Mouse (Mus musculus) olfactory bulb, adult 2 months (tissue): ENCODE measurements around the gene Rps6ka5. TPM values are rescaled to one million over a fixed set of nuclear protein-coding genes. Genes with fewer than 3 reads are reported as not detected.

Experiments
- H3K27ac ChIP-seq: fragments of 200-500 bp; 2 replicates; pipeline ENCODE4 v1.5.1; 2012; ENCODE audit warnings: low read depth, low read length; ENCODE audit not compliant: insufficient read depth
- H3K4me1 ChIP-seq: fragments of 200-500 bp; 2 replicates; pipeline ENCODE4 v1.6.1; 2012; ENCODE audit warnings: low read length; ENCODE audit not compliant: control insufficient read depth, insufficient read depth
- H3K4me3 ChIP-seq: fragments of 200-500 bp; 2 replicates; pipeline ENCODE4 v1.5.1; 2012; ENCODE audit warnings: mild to moderate bottlenecking, low read depth, low read length, moderate library complexity; ENCODE audit not compliant: insufficient read depth
- CTCF ChIP-seq: fragments of 200-500 bp; IDR thresholded peaks from 2 replicates; pipeline ENCODE4 v1.5.1; 2012; ENCODE audit warnings: low read depth, mild to moderate bottlenecking, low read length, moderate library complexity; ENCODE audit not compliant: insufficient read depth
- POLR2A ChIP-seq: fragments of 200-500 bp; IDR thresholded peaks from 2 replicates; pipeline ENCODE4 v1.6.1; 2012; ENCODE audit warnings: mild to moderate bottlenecking, low read depth, low read length, moderate library complexity; ENCODE audit not compliant: insufficient read depth
- WGBS: fragments of 180-500 bp; shearing (Covaris S2); methylation state at CpG from one replicate; pipeline ENCODE4 v1.1.7; 2018; 5-methylcytosine and 5-hydroxymethylcytosine counted together
- polyA plus RNA-seq: library from polyadenylated mRNA; stranded (reverse); fragments of >200 nt; gene quantifications from 2 replicates; pipeline ENCODE4 v1.2.4, GENCODE M21; 2012; ENCODE audit warnings: low replicate concordance; ENCODE audit not compliant: missing spikeins, insufficient read depth, insufficient read length

Rps6ka5 gene
- polyA plus RNA-seq, 1 experiment: not detected

- 82% methylated on average over 3 of the region's 3 CpGs for WGBS
- H3K4me3 ChIP-seq: no peak overlapping the region
- TF ChIP-seq POLR2A (no peak), CTCF (no peak)
- H3K27ac ChIP-seq: no peak overlapping the region
- H3K4me1 ChIP-seq: no peaks in the 10 kb centered on the region
These were observed 121.2 kb downstream of the Rps6ka5 start for GRCm38 (mm10) chr12:100605596-100605995.

DNA sequence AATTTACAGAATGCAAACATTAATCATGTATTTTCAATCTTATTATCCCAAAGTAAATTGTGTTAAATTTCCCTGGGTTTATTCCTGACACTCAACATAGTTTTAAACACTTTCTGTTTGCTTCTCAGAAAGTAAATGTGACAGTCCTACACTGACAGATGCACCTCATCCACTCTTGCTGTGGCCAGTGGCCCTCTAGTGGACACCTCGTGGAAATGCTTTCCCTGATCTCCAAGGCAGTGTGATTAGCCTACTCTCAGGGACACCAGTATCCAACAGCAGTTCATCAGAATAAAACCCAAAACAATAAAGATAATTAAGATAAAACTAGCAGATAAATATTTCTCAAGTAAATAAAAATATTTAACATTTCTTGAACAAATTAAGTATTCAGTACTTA, 122.2 kb downstream of the Rps6ka5 start:
- TF ChIP-seq CTCF: no peak
- TF ChIP-seq POLR2A: no peak
- WGBS: 0% methylated on average over 1 of the region's 1 CpGs
- H3K4me3 ChIP-seq: no peak overlapping the region

GRCm38 (mm10) chr12:100594700-100595099, 132.1 kb downstream of the Rps6ka5 start:
- no peak overlapping the region for H3K27ac ChIP-seq
- H3K4me1 ChIP-seq: no peaks in the 10 kb centered on the region
- 93% methylated on average over 3 of the region's 3 CpGs for WGBS
- H3K4me3 ChIP-seq: no peak overlapping the region
- TF ChIP-seq CTCF: no peak
- TF ChIP-seq POLR2A: no peak

More for the DNA sequence above, 122.2 kb downstream of the Rps6ka5 start:
- no peak overlapping the region for H3K27ac ChIP-seq
- no peaks in the 10 kb centered on the region for H3K4me1 ChIP-seq

GRCm38 (mm10) chr12:100586601-100587000, 140.2 kb downstream of the Rps6ka5 start:
- no peak for TF ChIP-seq POLR2A
- no peak for TF ChIP-seq CTCF
- Histone ChIP-seq H3K4me1 (no peaks in the 10 kb centered on the region), H3K27ac (no peak overlapping the region), H3K4me3 (no peak overlapping the region)
- WGBS: 89% methylated on average over 2 of the region's 2 CpGs

- WGBS: 91% methylated on average over 2 of the region's 2 CpGs
- TF ChIP-seq POLR2A (no peak), CTCF (no peak)
These were observed 147.6 kb downstream of the Rps6ka5 start for GRCm38 (mm10) chr12:100579221-100579620.

DNA sequence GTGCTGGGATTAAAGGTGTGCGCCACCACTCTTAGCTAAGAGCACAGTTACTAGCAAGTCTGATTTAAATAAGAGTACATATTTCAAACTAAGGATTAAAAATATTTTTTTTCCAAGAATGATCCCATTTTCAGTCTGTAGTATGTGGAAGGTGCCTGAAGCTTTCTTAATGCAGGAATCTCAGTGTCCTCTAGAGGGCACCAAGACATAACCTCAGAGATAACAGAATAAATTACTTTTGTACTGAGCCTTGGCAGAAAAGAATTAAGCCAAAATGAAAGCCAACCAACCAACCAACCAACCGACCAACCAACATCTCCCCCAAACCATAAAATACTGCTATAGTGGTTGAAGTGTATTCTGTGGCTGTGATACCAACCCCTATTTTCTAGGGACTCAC, 148.5 kb downstream of the Rps6ka5 start:
- no peak for TF ChIP-seq POLR2A
- TF ChIP-seq CTCF: no peak
- 42% methylated on average over 2 of the region's 2 CpGs for WGBS
- Histone ChIP-seq H3K27ac (no peak overlapping the region), H3K4me3 (no peak overlapping the region), H3K4me1 (no peaks in the 10 kb centered on the region)

More at GRCm38 (mm10) chr12:100579221-100579620, 147.6 kb downstream of the Rps6ka5 start:
- no peaks in the 10 kb centered on the region for H3K4me1 ChIP-seq
- no peak overlapping the region for H3K27ac ChIP-seq
- H3K4me3 ChIP-seq: no peak overlapping the region

- Histone ChIP-seq H3K4me1 (peaks cover under 1% of the 10 kb centered on the region; the same call in 1 of the 2 replicates), H3K4me3 (no peak overlapping the region), H3K27ac (no peak overlapping the region)
- no peak for TF ChIP-seq CTCF
- 68% methylated on average over 3 of the region's 3 CpGs for WGBS
These were observed 151.0 kb downstream of the Rps6ka5 start for GRCm38 (mm10) chr12:100575739-100576138.

DNA sequence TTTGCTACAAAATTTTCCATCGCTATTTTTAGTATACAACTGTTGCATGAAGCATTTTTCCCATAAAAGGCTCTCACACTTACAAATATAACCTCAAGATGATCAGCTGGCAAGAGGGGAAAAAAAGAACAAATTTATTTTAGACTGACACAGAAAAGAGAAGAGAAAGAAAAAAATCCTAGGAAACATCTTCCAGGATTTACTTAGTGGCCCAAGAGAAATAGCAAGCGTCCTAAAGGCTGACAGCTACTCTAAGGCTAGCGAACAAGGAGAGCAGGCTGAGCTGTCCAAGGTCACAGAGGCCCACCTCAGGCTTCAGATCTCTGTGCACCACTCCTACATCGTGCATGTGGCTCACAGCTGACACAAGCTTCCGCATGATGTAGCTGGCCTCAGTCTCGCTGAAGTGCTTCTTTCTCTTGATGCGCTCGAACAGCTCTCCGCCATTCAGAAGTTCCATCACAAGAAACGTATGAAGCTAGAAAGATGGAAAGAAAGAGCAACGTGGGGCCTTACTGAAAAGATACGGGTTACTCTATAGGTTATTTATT, 156.2 kb downstream of the Rps6ka5 start:
- H3K4me1 ChIP-seq: peaks cover 3% of the 10 kb centered on the region; the same call in 1 of the 2 replicates
- 79% methylated on average over 12 of the region's 12 CpGs for WGBS
- no peak for TF ChIP-seq POLR2A
- no peak for TF ChIP-seq CTCF
- H3K4me3 ChIP-seq: no peak overlapping the region
- H3K27ac ChIP-seq: no peak overlapping the region

DNA sequence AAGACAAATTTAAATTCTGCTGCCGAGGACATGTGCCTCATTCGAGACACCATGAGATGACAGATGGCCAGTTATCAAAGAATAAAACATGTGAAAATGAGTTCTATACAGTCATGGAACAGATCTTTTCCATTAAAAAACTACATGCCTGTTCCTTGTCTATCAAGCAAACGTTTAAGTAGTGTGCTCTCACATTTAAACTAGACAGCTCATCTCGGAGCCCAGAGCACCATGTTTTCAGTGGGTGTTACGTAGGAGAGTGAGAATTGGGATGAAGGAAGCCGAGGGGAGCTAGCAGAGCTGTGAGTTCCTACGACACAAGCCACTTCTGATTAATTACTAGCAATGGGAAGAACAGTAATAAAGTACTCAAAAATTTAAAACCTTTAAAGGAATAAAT, 158.0 kb downstream of the Rps6ka5 start:
- H3K4me1 ChIP-seq: peaks cover 3% of the 10 kb centered on the region; the same call in 1 of the 2 replicates
- WGBS: 82% methylated on average over 7 of the region's 7 CpGs
- no peak overlapping the region for H3K4me3 ChIP-seq
- no peak overlapping the region for H3K27ac ChIP-seq
- TF ChIP-seq POLR2A (no peak), CTCF (no peak)
